Mouse (Mus musculus): ENCODE measurements around the gene Ppp1r9b. TPM values are rescaled to one million over a fixed set of nuclear protein-coding genes. Genes with fewer than 3 reads are reported as not detected.
A peak's percentile ranks its signal among the peaks of the same experiment; 100 is the strongest.

Ppp1r9b gene
- polyA plus RNA-seq, 1 experiment, result 81.2 TPM

DNA sequence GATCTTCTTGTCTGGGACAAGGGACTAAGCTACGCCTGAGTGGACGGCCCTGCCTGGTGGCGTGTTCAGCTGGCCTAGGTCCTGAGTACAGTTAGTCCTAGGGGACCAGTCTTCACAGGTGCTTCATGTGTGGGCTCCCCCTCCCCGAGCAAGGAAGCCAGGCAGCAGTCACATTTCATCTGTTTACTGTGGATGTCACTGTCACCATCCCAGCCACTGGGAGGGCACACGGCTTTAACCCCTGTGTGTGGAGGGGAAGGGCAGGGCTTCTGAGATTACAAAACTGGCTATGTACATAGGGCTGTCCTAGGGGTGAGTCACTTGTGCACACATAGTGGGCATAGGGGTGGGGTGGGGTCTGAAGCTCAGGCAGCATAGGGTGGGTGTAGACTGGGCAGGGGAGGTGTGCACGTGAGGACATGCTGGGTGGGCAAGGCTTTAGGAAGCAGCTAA, 35.3 kb downstream of the Ppp1r9b start:
- no peak for DNase-seq (ENCODE audit: low read depth)
- TF ChIP-seq CTCF (IDR thresholded peaks at IDR 0.05; ENCODE audit: borderline replicate concordance, extremely low read depth, insufficient read depth, insufficient read length) (no peak), POLR2A (IDR thresholded peaks at IDR 0.05; ENCODE audit: borderline replicate concordance, extremely low read depth, insufficient read depth, insufficient read length, poor library complexity, severe bottlenecking) (no peak)

DNA sequence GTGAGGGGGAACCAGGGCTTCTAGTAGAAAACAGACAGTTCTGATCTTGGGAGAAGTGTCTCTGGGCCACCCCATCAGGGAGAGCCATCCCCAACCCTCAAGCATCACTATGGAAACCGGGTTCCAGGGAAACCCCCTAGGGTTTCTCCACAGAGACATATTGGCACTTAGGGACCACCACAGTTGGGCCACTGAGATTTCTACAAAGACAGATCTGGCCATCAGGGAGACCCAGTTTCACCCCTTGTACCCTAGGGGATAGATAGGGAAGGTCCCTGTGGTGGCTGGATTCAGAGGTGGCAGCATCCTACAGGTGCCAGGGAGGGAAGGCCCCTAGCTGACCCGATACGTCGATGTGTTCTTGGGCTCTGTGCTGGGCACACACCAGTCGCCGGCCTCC, 36.0 kb downstream of the Ppp1r9b start:
- TF ChIP-seq POLR2A (IDR thresholded peaks at IDR 0.05; ENCODE audit: borderline replicate concordance, extremely low read depth, insufficient read depth, insufficient read length, poor library complexity, severe bottlenecking) (no peak), CTCF (IDR thresholded peaks at IDR 0.05; ENCODE audit: borderline replicate concordance, extremely low read depth, insufficient read depth, insufficient read length) (no peak)
- DNase-seq (ENCODE audit: low read depth), result no peak

DNA sequence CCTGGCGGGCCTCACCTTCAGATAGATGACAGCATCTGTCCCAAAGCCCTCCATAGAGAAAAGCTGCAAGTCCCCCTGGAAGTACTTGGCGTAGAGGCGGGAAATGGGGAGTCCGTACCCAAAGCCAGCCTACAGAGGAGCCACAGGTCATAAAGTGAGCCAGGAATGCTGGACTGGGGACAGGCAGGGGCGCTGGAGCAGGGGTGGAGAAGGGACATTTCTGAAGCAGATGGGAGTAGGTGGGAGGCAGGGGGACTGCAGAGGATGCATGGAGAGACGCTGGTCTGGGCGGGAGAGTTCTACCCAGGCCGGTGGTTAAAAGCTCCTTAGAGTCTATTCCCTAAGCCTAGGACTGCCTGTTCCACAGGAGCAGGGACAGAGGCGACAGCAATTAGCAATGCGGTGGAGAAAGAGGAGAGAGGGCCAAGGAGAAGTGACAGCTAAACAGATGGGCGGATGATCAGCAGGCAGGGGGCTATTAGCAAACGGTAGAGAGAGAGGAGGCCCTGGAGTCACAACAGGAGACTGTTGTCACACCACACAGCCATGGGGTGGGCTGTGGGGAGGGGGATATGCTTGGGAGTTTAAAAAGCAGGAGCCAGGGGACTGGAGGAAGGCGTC, 37.1 kb downstream of the Ppp1r9b start:
- DNase-seq (ENCODE audit: low read depth), result peak; percentile 57
- TF ChIP-seq CTCF (IDR thresholded peaks at IDR 0.05; ENCODE audit: borderline replicate concordance, extremely low read depth, insufficient read depth, insufficient read length) (no peak), POLR2A (IDR thresholded peaks at IDR 0.05; ENCODE audit: borderline replicate concordance, extremely low read depth, insufficient read depth, insufficient read length, poor library complexity, severe bottlenecking) (no peak)

DNA sequence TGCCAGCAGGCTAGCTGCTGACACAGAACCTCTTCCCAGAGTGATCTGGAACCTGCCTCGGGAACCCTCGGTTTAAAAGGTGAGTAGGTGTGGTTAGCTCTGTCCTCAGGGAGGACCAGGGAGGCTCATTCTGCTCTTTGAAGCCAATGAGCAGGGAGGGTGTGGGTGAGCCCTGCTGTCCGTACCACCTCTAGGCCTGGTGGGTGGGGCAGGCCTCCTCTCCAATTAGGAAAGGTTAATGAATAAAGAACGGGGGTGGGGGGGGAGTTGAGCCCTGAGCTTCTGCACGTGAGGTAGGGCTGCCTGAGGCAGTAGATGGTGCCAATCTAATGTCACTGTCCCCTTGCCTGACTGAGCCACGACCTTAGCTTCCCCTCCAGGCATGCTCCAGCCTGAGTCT, 42.1 kb downstream of the Ppp1r9b start:
- no peak for DNase-seq (ENCODE audit: low read depth)
- TF ChIP-seq CTCF (IDR thresholded peaks at IDR 0.05; ENCODE audit: borderline replicate concordance, extremely low read depth, insufficient read depth, insufficient read length) (no peak), POLR2A (IDR thresholded peaks at IDR 0.05; ENCODE audit: borderline replicate concordance, extremely low read depth, insufficient read depth, insufficient read length, poor library complexity, severe bottlenecking) (no peak)

GRCm38 (mm10) chr11:95033617-95034016, 42.8 kb downstream of the Ppp1r9b start:
- DNase-seq (ENCODE audit: low read depth), result no peak
- no peak for TF ChIP-seq POLR2A (IDR thresholded peaks at IDR 0.05; ENCODE audit: borderline replicate concordance, extremely low read depth, insufficient read depth, insufficient read length, poor library complexity, severe bottlenecking)
- no peak for TF ChIP-seq CTCF (IDR thresholded peaks at IDR 0.05; ENCODE audit: borderline replicate concordance, extremely low read depth, insufficient read depth, insufficient read length)

DNA sequence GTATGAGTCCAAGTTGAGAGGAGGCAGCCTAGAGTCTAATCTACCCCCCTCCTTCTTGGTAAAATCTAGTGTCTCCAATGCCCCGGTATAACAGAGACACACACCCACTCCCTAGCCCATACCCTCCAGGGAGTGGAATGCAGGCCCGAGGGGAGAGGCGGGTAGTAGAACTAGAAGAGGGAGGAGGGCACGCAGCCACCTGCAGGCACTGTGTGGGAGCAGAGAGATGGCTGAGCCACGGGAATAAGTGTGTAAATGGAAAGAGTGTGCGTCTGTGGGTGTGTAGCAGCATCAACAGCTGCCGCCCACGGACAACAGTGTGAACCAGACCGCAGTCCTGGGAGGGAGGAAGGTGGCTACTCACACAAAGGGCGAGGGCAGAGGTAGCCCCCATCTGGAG, 44.1 kb downstream of the Ppp1r9b start:
- no peak for DNase-seq (ENCODE audit: low read depth)
- no peak for TF ChIP-seq POLR2A (IDR thresholded peaks at IDR 0.05; ENCODE audit: borderline replicate concordance, extremely low read depth, insufficient read depth, insufficient read length, poor library complexity, severe bottlenecking)
- no peak for TF ChIP-seq CTCF (IDR thresholded peaks at IDR 0.05; ENCODE audit: borderline replicate concordance, extremely low read depth, insufficient read depth, insufficient read length)

GRCm38 (mm10) chr11:95036521-95036920, 45.7 kb downstream of the Ppp1r9b start:
- no peak for DNase-seq (ENCODE audit: low read depth)
- TF ChIP-seq POLR2A (IDR thresholded peaks at IDR 0.05; ENCODE audit: borderline replicate concordance, extremely low read depth, insufficient read depth, insufficient read length, poor library complexity, severe bottlenecking) (no peak), CTCF (IDR thresholded peaks at IDR 0.05; ENCODE audit: borderline replicate concordance, extremely low read depth, insufficient read depth, insufficient read length) (no peak)

DNA sequence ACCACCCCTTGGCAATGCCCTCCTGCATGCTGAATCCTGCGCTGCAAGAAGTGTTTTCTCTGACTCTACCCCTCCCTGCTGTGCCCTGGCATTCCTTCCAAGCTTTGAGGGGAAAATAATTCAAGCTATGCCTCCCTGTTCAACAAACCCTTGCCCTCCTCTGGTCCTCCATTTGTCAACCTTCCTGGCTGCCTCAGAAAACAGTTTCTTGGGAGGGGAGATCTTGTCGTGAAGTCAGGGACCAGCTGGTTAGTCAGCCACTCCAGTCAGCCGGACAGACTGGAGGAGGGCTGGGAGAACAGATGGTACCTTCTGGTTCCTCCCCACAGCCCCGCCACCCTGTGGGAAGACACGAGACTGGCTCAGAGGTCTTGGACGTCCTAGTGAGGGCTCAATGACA, 46.5 kb downstream of the Ppp1r9b start:
- TF ChIP-seq CTCF (IDR thresholded peaks at IDR 0.05; ENCODE audit: borderline replicate concordance, extremely low read depth, insufficient read depth, insufficient read length), result no peak
- TF ChIP-seq POLR2A (IDR thresholded peaks at IDR 0.05; ENCODE audit: borderline replicate concordance, extremely low read depth, insufficient read depth, insufficient read length, poor library complexity, severe bottlenecking), result no peak
- peak; percentile 43 for DNase-seq (ENCODE audit: low read depth)

DNA sequence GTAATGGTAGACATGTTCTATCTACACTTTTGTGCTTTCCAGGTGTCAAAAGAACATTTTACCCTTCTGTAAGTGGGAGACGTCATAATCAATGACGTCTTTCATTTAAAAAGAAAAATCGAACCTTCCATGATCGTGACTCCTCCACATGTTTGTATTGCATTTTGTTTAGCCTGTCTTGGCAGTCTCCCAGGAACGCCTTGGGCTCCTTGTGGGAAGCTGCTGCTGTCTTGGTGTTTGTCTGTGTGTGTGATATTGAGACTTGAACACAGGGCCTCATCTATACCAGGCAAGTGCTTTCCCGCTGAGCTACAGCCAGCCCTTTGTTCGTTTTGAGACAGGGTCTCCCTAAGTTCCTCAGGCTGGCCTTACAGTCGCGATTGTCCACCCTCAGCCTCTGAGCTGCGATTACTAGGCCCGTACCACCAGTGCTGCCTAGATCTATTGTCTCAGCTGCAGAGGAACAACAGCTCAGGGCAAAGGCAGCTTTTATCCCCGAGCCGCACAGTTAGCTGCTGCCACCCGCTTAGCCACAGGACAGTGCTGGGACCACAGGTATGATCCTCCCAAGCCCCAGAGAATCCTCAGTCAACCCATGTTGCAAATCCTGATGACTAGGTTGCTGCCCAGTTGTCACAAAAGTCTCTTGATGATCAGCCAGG, 47.5 kb downstream of the Ppp1r9b start:
- DNase-seq (ENCODE audit: low read depth), result no peak
- TF ChIP-seq CTCF (IDR thresholded peaks at IDR 0.05; ENCODE audit: borderline replicate concordance, extremely low read depth, insufficient read depth, insufficient read length) (no peak), POLR2A (IDR thresholded peaks at IDR 0.05; ENCODE audit: borderline replicate concordance, extremely low read depth, insufficient read depth, insufficient read length, poor library complexity, severe bottlenecking) (no peak)

GRCm38 (mm10) chr11:95038818-95039655, 48.2 kb downstream of the Ppp1r9b start:
- no peak for TF ChIP-seq CTCF (IDR thresholded peaks at IDR 0.05; ENCODE audit: borderline replicate concordance, extremely low read depth, insufficient read depth, insufficient read length)
- no peak for TF ChIP-seq POLR2A (IDR thresholded peaks at IDR 0.05; ENCODE audit: borderline replicate concordance, extremely low read depth, insufficient read depth, insufficient read length, poor library complexity, severe bottlenecking)
- DNase-seq (ENCODE audit: low read depth), result no peak

DNA sequence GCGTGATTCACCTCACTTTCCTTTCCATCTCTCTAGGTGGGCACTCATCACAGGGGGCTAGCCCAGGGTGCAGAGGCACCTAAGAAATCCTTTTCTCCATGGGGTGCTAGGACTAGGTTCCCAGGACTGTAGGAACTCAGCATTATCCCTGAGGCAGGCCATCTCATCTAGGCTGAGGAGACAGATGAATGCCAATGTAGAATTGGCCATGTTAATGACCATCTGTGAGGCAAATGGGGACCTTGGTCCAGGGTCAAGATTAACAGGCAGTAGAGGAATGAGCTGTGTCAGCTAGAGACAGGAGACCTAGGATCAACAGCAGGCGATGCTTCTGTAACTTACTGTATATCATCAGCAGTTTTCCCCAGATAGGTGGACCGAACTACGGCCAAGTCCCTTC, 48.9 kb downstream of the Ppp1r9b start:
- DNase-seq (ENCODE audit: low read depth), result no peak

More for the DNA sequence above, 48.9 kb downstream of the Ppp1r9b start:
- TF ChIP-seq CTCF (IDR thresholded peaks at IDR 0.05; ENCODE audit: borderline replicate concordance, extremely low read depth, insufficient read depth, insufficient read length), result no peak
- TF ChIP-seq POLR2A (IDR thresholded peaks at IDR 0.05; ENCODE audit: borderline replicate concordance, extremely low read depth, insufficient read depth, insufficient read length, poor library complexity, severe bottlenecking), result no peak

All from brain, embryonic 14.5 days (tissue).